Mouse (Mus musculus): ENCODE results near the gene Fndc9.

Fndc9 gene

DNA sequence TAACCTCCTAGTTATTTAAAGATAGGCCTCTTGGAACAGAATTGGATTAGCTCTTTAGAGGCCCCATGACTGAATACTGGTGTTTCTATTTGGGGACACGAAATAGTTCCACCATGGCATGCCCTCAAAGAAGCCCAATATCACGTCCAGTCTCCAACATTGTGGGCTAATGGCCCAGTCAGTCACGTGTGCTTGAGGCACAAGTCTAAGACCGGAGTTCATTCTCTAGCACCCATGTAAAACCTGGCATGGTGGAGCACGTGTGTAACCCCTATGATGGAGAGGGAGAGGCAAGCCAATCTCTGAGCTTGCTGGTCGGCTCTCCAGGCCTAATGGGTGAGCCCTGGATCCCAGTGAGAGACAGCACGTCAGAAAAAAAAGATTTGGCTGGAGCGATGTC lies 40.8 kb downstream of the Fndc9 start:
- ATAC-seq (ENCODE audit: low TSS enrichment): no peak

DNA sequence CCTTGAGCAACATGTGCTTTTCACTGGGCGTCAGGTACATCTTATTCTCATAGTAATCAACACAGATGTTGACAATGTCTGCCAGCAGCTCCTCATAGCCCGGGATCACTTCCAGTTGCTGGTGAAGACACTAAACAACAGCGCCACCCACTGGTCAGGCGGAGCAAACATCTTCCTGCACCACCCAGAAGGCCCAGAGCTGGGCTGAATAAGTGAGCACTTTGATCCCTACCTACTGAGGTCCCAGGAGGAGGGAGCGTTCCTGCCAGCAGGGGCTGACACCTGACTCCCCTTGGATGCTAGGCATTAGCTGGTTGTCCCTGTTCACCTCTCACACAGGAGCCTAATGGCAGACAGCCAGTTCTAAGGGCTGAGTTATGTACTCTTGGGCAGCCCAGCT lies 41.4 kb downstream of the Fndc9 start:
- ATAC-seq (ENCODE audit: low TSS enrichment): 0 out of 2 replicates have a peak, but pooled peaks have one; percentile 21

DNA sequence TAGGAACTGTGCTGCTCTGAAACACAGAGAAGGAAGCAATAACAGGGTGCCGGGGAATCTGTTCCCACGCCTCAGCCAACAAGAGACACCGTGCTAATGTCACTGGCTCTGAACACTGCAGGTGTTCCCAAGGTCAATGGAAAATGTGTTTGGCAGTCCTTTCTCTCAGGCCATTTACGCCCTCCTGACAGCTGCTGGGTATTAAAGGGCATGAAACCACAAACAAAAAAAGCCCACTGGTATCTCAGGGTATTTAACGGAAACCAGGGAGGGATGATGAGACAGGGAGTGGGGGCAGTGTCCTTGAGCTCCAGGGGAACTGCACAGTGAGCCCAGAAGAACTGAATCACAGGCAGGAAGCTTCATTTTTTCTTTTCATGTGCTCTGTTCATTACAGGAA lies 42.8 kb downstream of the Fndc9 start:
- no peak for ATAC-seq (ENCODE audit: low TSS enrichment)

DNA sequence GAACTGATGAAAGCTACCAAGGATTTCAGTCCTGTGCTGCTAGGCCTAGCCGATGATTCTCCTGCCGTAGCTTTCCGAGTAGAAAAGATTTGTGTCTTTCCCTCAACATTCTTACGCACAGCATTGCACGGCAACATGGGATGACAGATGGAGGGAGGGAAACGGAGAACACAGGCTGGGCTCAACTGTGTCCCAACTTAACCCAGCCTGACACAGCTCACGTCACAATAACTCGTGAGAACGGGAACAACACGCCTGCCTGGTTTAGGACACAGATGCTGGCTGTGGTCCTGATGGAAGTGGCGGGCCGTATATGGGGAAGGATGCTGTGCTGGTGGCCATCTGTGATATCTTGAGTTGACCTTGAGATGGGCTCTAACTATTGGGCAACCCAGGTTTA lies 43.4 kb downstream of the Fndc9 start:
- ATAC-seq (ENCODE audit: low TSS enrichment): no peak

DNA sequence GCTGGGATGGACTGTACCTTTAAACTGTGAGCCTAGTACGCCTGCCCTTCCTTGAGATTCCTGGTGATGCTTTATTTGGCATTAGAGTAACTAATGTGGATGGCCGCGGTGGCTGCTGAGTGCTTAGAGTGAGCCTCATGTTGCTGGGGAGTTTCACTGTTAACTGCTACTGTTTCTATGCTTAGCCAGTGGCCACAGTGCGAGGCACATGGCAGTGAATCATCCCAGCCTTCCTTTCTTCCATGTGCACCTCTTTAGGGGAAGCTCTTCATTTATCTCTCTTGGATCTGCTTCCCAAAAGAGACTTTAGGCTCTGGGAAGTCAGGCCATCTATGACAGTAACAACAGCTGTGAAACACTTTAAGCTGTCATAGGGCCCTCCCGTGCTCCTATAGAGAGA lies 47.3 kb downstream of the Fndc9 start:
- peak; percentile 38 for ATAC-seq (ENCODE audit: low TSS enrichment)

DNA sequence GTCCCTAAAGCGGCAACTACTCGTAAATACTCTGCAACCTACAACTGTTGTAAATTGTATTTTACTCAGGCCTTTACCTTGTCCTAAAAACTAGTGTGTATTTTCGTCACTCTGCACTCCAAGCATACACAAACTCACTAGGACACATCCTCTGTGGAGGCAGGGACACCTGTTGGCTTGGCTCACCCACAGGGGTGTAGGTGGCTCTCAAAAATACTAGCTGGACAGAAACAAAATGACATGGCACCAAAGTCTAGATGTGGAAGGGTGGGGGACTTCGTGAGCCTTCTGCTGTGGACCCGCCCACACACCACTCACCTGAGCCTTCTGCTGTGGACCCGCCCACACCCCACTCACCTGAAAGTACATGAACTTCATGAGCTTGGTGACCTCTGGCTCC lies 48.5 kb downstream of the Fndc9 start:
- 0 out of 2 replicates have a peak, but pooled peaks have one; percentile 10 for ATAC-seq (ENCODE audit: low TSS enrichment)

GRCm38 (mm10) chr11:46286803-46287202 lies 51.5 kb downstream of the Fndc9 start:
- no peak for ATAC-seq (ENCODE audit: low TSS enrichment)

- no peak for ATAC-seq (ENCODE audit: low TSS enrichment)
Observed at GRCm38 (mm10) chr11:46288091-46288490, 52.8 kb downstream of the Fndc9 start.

GRCm38 (mm10) chr11:46289022-46289421 lies 53.7 kb downstream of the Fndc9 start:
- ATAC-seq (ENCODE audit: low TSS enrichment): no peak

All from frontal cortex, adult (tissue).